Mouse (Mus musculus) telencephalon, adult 2 months (tissue): ENCODE measurements at regions not wholly inside any gene's neighbourhood (a gene's known extent, or its start where the extent isn't known, plus 50 kb on each side); places are given as distances from the start of the nearest gene placed in this dataset.

Source experiments
- DNase-seq: peaks from one replicate; pipeline ENCODE4 v3.0.0-alpha.2; 2011; ENCODE audit warnings: low read depth, low spot score

GRCm38 (mm10) chr7:52399513-52399912, 384.0 kb upstream of the 1700015G11Rik start:
- no peak for DNase-seq

- DNase-seq: peak; percentile 32
Measured at GRCm38 (mm10) chr7:52391793-52392192, 376.3 kb upstream of the 1700015G11Rik start.
